Mouse (Mus musculus) CH12.LX (cell line): ENCODE data around the gene Ndufv3. TPM values are rescaled to one million over a fixed set of nuclear protein-coding genes. Genes with fewer than 3 reads are reported as not detected.
"Not testable (repeated sequence)": the region's sequence is repeated elsewhere in the genome, so short reads cannot be mapped to it uniquely, and the experiment has no call there.

ENCODE experiments used
- DNase-seq: peaks from one replicate; pipeline ENCODE4 v3.0.0-alpha.2; 2013; ENCODE audit errors: extremely low read depth
- H3K27ac ChIP-seq: 2 replicates; pipeline ENCODE4 v1.5.1; 2012; ENCODE audit warnings: low read depth, mild to moderate bottlenecking, control low read depth, moderate library complexity; ENCODE audit not compliant: insufficient read depth
- H3K27me3 ChIP-seq: replicated peaks from 2 replicates; pipeline ENCODE3; 2012; ENCODE audit warnings: inconsistent platforms
- H3K36me3 ChIP-seq, 2 experiments: replicated peaks in 1 of 2; 2 replicates each; pipeline versions ENCODE3 to v1.6.1; 2012; ENCODE audit warnings: inconsistent platforms in 1 of 2, low read length in 1 of 2, mild to moderate bottlenecking in 1 of 2, mixed read lengths in 1 of 2, moderate library complexity in 1 of 2; ENCODE audit not compliant: control insufficient read depth in 1 of 2, insufficient read depth in 1 of 2
- H3K4me1 ChIP-seq, 2 experiments: 2 replicates each; pipeline ENCODE4 v1.6.1; 2012; ENCODE audit warnings: inconsistent platforms in 1 of 2, moderate library complexity in 1 of 2; ENCODE audit not compliant: insufficient read depth in 2 of 2, control insufficient read depth in 1 of 2
- H3K4me2 ChIP-seq: 2 replicates; pipeline ENCODE4 v1.6.1; 2012; ENCODE audit warnings: low read depth, mild to moderate bottlenecking, control low read depth; ENCODE audit not compliant: poor library complexity, insufficient read depth, severe bottlenecking
- H3K4me3 ChIP-seq, 3 experiments: fragments of 150-350 bp in 1 of 3; sonication (generic) in 1 of 3; replicated peaks in 1 of 3; 2 replicates each; pipeline versions ENCODE3 to v1.5.1; 2011 to 2012; ENCODE audit warnings: low read depth in 2 of 3, low read length in 2 of 3, mild to moderate bottlenecking in 2 of 3, moderate library complexity in 2 of 3, control low read depth in 1 of 3, improper control_type of control experiment in 1 of 3, inconsistent platforms in 1 of 3, mixed read lengths in 1 of 3; ENCODE audit not compliant: poor library complexity in 1 of 3
- H3K79me2 ChIP-seq: replicated peaks from 2 replicates; pipeline ENCODE4 v1.6.1; 2012; ENCODE audit warnings: mild to moderate bottlenecking, moderate library complexity; ENCODE audit not compliant: control insufficient read depth, poor library complexity, insufficient read depth, severe bottlenecking; ENCODE audit errors: extremely low read depth
- H3K9ac ChIP-seq: 2 replicates; pipeline ENCODE4 v1.6.1; 2012; ENCODE audit warnings: low read depth, mild to moderate bottlenecking, control low read depth, moderate library complexity; ENCODE audit not compliant: insufficient read depth
- H3K9me3 ChIP-seq: replicated peaks from 2 replicates; pipeline ENCODE3; 2012; ENCODE audit warnings: low read length, inconsistent platforms, mixed read lengths
- CHD1 ChIP-seq: IDR thresholded peaks from 2 replicates; pipeline ENCODE4 v1.6.1; 2012; ENCODE audit warnings: low read depth, low read length, improper control_type of control experiment, inconsistent platforms
- E2F4 ChIP-seq: IDR thresholded peaks from 2 replicates; pipeline ENCODE4 v1.6.1; 2011; ENCODE audit warnings: low read depth, low read length, improper control_type of control experiment; ENCODE audit not compliant: insufficient replicate concordance
- ETS1 ChIP-seq: conservative IDR thresholded peaks from 2 replicates; pipeline ENCODE4 v1.6.1; 2012; ENCODE audit warnings: low read depth, mild to moderate bottlenecking, inconsistent platforms, low read length, improper control_type of control experiment, moderate library complexity
- JUND ChIP-seq: conservative IDR thresholded peaks from 2 replicates; pipeline ENCODE4 v1.6.1; 2011; ENCODE audit warnings: low read depth, low read length, improper control_type of control experiment
- KAT2A ChIP-seq: IDR thresholded peaks from 2 replicates; pipeline ENCODE4 v1.6.1; 2012; ENCODE audit warnings: low read length, improper control_type of control experiment, inconsistent platforms; ENCODE audit not compliant: insufficient replicate concordance
- MEF2A ChIP-seq: IDR thresholded peaks from 2 replicates; pipeline ENCODE4 v1.6.1; 2014; ENCODE audit warnings: low read depth, mild to moderate bottlenecking, inconsistent platforms, low read length, improper control_type of control experiment, borderline replicate concordance
- NRF1 ChIP-seq: IDR thresholded peaks from 2 replicates; pipeline ENCODE4 v1.6.1; 2014; ENCODE audit warnings: low read depth, mild to moderate bottlenecking, inconsistent platforms, low read length, improper control_type of control experiment, moderate library complexity
- PAX5 ChIP-seq: IDR thresholded peaks from 2 replicates; pipeline ENCODE4 v1.6.1; 2012; ENCODE audit warnings: low read length, inconsistent platforms, mixed read lengths
- POLR2A ChIP-seq: IDR thresholded peaks from 2 replicates; pipeline ENCODE4 v1.6.1; 2011; ENCODE audit warnings: low read depth, mild to moderate bottlenecking, improper control_type of control experiment, low read length
- POLR2AphosphoS2 ChIP-seq: IDR thresholded peaks from 2 replicates; pipeline ENCODE4 v1.6.1; 2011; ENCODE audit warnings: low read depth, low read length, improper control_type of control experiment
- RAD21 ChIP-seq: IDR thresholded peaks from 2 replicates; pipeline ENCODE4 v1.6.1; 2011; ENCODE audit warnings: low read depth, mild to moderate bottlenecking, low read length, improper control_type of control experiment, moderate library complexity
- RCOR1 ChIP-seq: conservative IDR thresholded peaks from 2 replicates; pipeline ENCODE4 v1.6.1; 2012; ENCODE audit warnings: low read depth, mild to moderate bottlenecking, inconsistent platforms, low read length, improper control_type of control experiment
- TBP ChIP-seq: conservative IDR thresholded peaks from 2 replicates; pipeline ENCODE4 v1.6.1; 2011; ENCODE audit warnings: low read depth, low read length, improper control_type of control experiment
- UBTF ChIP-seq: IDR thresholded peaks from 2 replicates; pipeline ENCODE4 v1.6.1; 2012; ENCODE audit warnings: low read depth, mild to moderate bottlenecking, inconsistent platforms, low read length, improper control_type of control experiment, moderate library complexity
- USF1 ChIP-seq: IDR thresholded peaks from 2 replicates; pipeline ENCODE4 v1.6.1; 2014; ENCODE audit warnings: low read depth, mild to moderate bottlenecking, inconsistent platforms, low read length, improper control_type of control experiment
- ZC3H11A ChIP-seq: IDR thresholded peaks from 2 replicates; pipeline ENCODE4 v1.6.1; 2012; ENCODE audit warnings: low read depth, mild to moderate bottlenecking, inconsistent platforms, low read length, improper control_type of control experiment
- ZKSCAN1 ChIP-seq: IDR thresholded peaks from 2 replicates; pipeline ENCODE4 v1.6.1; 2012; ENCODE audit warnings: low read depth, inconsistent platforms, low read length, improper control_type of control experiment, borderline replicate concordance
- ZNF384 ChIP-seq: IDR thresholded peaks from 2 replicates; pipeline ENCODE4 v1.6.1; 2012; ENCODE audit warnings: low read depth, low read length, improper control_type of control experiment, inconsistent platforms
- dilution Hi-C: fragments of 300-500 bp; cut with MboI; formaldehyde crosslinking; loops from 2 replicates; pipeline ENCODE4 v1.14.3; 2020; ENCODE audit warnings: low sequenced_read_pairs; ENCODE audit not compliant: extremely low pct_unique_long_range_greater_than_20kb, extremely low pct_ligation_motif_present
- in situ Hi-C: fragments of 300-500 bp; cut with MboI; formaldehyde crosslinking; loops from 3 replicates; pipeline ENCODE4 v1.14.3; 2019; ENCODE audit warnings: low sequenced_read_pairs, low pct_ligation_motif_present, low pct_unique_long_range_greater_than_20kb, mixed read lengths
- polyA plus RNA-seq: library from polyadenylated mRNA; unstranded; fragments of >175 nt; gene quantifications from 2 replicates; pipeline ENCODE4 v1.2.1, GENCODE M21; 2012; ENCODE audit warnings: low read depth; ENCODE audit not compliant: insufficient read length
- total RNA-seq, 2 experiments: library from RNA; depleted of rRNA; stranded (reverse); fragments of 300-350 nt in 1 of 2; fragments of >200 nt in 1 of 2; gene quantifications; 2 replicates each; pipeline ENCODE4 v1.2.3; 2012 to 2014

The Ndufv3 gene
- total and polyA plus RNA-seq, 3 experiments: 292 to 409 (median 298) TPM

GRCm38 (mm10) chr17:31546444-31547196 lies 26.7 kb downstream of the Ndufv3 start:
- no peak overlapping the region for H3K4me3 ChIP-seq
- no peak overlapping the region for H3K9ac ChIP-seq
- no peaks in the 10 kb centered on the region for H3K9me3 ChIP-seq
- no peak for TF ChIP-seq PAX5
- TF ChIP-seq UBTF: no peak
- TF ChIP-seq RAD21: no peak
- TF ChIP-seq RCOR1: no peak
- no peak for TF ChIP-seq CHD1
- no peak for DNase-seq
- no peak overlapping the region for H3K4me2 ChIP-seq
- H3K36me3 ChIP-seq: peaks cover 4 to 45% of the 10 kb centered on the region in 2 experiments
- in situ Hi-C loops (no loop called here), dilution Hi-C loops (no loop called here)
- H3K79me2 ChIP-seq: no peaks in the 10 kb centered on the region
- no peaks in the 10 kb centered on the region for H3K27me3 ChIP-seq
- H3K27ac ChIP-seq: no peak overlapping the region
- H3K4me1 ChIP-seq: no peaks in the 10 kb centered on the region

GRCm38 (mm10) chr17:31547974-31548373 lies 28.1 kb downstream of the Ndufv3 start:
- Histone ChIP-seq H3K4me2 (no peak overlapping the region), H3K4me1 (no peaks in the 10 kb centered on the region), H3K9ac (no peak overlapping the region), H3K27ac (no peak overlapping the region), H3K36me3 (peaks cover 10 to 46% of the 10 kb centered on the region in 2 experiments), H3K9me3 (no peaks in the 10 kb centered on the region), H3K27me3 (no peaks in the 10 kb centered on the region), H3K79me2 (no peaks in the 10 kb centered on the region), H3K4me3 (no peak overlapping the region)
- no peak for DNase-seq
- in situ Hi-C loops: no loop called here
- dilution Hi-C loops: no loop called here
- TF ChIP-seq USF1 (no peak), POLR2A (0 out of 2 replicates have a peak, but pooled peaks have one; percentile 7)

GRCm38 (mm10) chr17:31549389-31549788 lies 29.5 kb downstream of the Ndufv3 start:
- no peak overlapping the region for H3K4me3 ChIP-seq
- in situ Hi-C loops: no loop called here
- dilution Hi-C loops: no loop called here

GRCm38 (mm10) chr17:31552601-31553000 lies 32.7 kb downstream of the Ndufv3 start:
- H3K4me2 ChIP-seq: not testable (repeated sequence)

More at GRCm38 (mm10) chr17:31549389-31549788, 29.5 kb downstream of the Ndufv3 start:
- Histone ChIP-seq H3K36me3 (peaks cover 14 to 45% of the 10 kb centered on the region in 2 experiments), H3K9ac (no peak overlapping the region), H3K27me3 (no peaks in the 10 kb centered on the region), H3K79me2 (no peaks in the 10 kb centered on the region; the same call in 1 of the 2 replicates), H3K27ac (no peak overlapping the region), H3K4me1 (no peaks in the 10 kb centered on the region), H3K4me2 (no peak overlapping the region), H3K9me3 (no peaks in the 10 kb centered on the region)
- no peak for DNase-seq
- TF ChIP-seq PAX5 (no peak), ZC3H11A (no peak), MEF2A (no peak), NRF1 (no peak), JUND (no peak), POLR2AphosphoS2 (no peak), ZNF384 (no peak), POLR2A (no peak), RAD21 (no peak), TBP (no peak), E2F4 (no peak), ETS1 (no peak), ZKSCAN1 (no peak), KAT2A (no peak)

More at GRCm38 (mm10) chr17:31552601-31553000, 32.7 kb downstream of the Ndufv3 start:
- H3K9me3 ChIP-seq, H3K4me3 ChIP-seq, H3K27ac ChIP-seq, H3K9ac ChIP-seq, in situ Hi-C loops, H3K27me3 ChIP-seq, dilution Hi-C loops, H3K79me2 ChIP-seq, DNase-seq: not testable (repeated sequence)
- Histone ChIP-seq H3K36me3 (peaks cover 17 to 61% of the 10 kb centered on the region in 2 experiments), H3K4me1 (peaks cover 4 to 15% of the 10 kb centered on the region in 2 experiments; a peak in 3 of 4 replicates)
